Mouse (Mus musculus): Measurements from ENCODE around the gene Slc9a3.
A peak's percentile ranks its signal among the peaks of the same experiment; 100 is the strongest.

GRCm38 (mm10) chr13:74208317-74208985, 87.2 kb downstream of the Slc9a3 start, which contains the start of gene Exoc3:
- peak; percentile 87 for TF ChIP-seq HCFC1 (IDR thresholded peaks at IDR 0.05; ENCODE audit: low read depth, low read length)
- TF ChIP-seq NELFE (IDR thresholded peaks at IDR 0.05; ENCODE audit: low read depth, low read length): peak; percentile 98
- TF ChIP-seq EP300 (IDR thresholded peaks at IDR 0.05; ENCODE audit: low read depth in 1 of 2, low read length in 2 of 2): no peak
- no peak for TF ChIP-seq MAFK (IDR thresholded peaks at IDR 0.05; ENCODE audit: borderline replicate concordance, low read depth, low read length)
- TF ChIP-seq RCOR1 (IDR thresholded peaks at IDR 0.05; ENCODE audit: low read depth, low read length): peak; percentile 52
- TF ChIP-seq CTCF (IDR thresholded peaks at IDR 0.05 in 2 of 3, conservative IDR thresholded peaks at IDR 0.05 in 1 of 3; ENCODE audit: control insufficient read depth in 1 of 3, insufficient read depth in 1 of 3, low read depth in 2 of 3, low read length in 3 of 3, poor library complexity in 1 of 3, severe bottlenecking in 1 of 3): no peak
- TF ChIP-seq MEF2A (IDR thresholded peaks at IDR 0.05; ENCODE audit: extremely low read depth, insufficient replicate concordance, low read depth, low read length, poor library complexity, severe bottlenecking): no peak
- TF ChIP-seq KAT2A (conservative IDR thresholded peaks at IDR 0.05; ENCODE audit: low read depth, low read length): peak; percentile 52; the same call in 1 of the 2 replicates
- TF ChIP-seq POLR2AphosphoS2 (IDR thresholded peaks at IDR 0.05; ENCODE audit: low read length): peak; percentile 94
- TF ChIP-seq POLR2A (IDR thresholded peaks at IDR 0.05; ENCODE audit: control insufficient read depth in 1 of 2, insufficient read depth in 1 of 2, low read depth in 1 of 2, low read length in 2 of 2, poor library complexity in 1 of 2): peak; percentile 77 to 98
- TF ChIP-seq SIN3A (IDR thresholded peaks at IDR 0.05; ENCODE audit: low read length): peak; percentile 75; the same call in 1 of the 2 replicates
